Mouse (Mus musculus) adipocyte (in vitro differentiated cells): ENCODE data around the gene Trim10.

Experiments
- DNase-seq: peaks from one replicate; pipeline ENCODE4 v3.0.0-alpha.2; 2016; ENCODE audit warnings: low spot score

Gene Trim10

DNA sequence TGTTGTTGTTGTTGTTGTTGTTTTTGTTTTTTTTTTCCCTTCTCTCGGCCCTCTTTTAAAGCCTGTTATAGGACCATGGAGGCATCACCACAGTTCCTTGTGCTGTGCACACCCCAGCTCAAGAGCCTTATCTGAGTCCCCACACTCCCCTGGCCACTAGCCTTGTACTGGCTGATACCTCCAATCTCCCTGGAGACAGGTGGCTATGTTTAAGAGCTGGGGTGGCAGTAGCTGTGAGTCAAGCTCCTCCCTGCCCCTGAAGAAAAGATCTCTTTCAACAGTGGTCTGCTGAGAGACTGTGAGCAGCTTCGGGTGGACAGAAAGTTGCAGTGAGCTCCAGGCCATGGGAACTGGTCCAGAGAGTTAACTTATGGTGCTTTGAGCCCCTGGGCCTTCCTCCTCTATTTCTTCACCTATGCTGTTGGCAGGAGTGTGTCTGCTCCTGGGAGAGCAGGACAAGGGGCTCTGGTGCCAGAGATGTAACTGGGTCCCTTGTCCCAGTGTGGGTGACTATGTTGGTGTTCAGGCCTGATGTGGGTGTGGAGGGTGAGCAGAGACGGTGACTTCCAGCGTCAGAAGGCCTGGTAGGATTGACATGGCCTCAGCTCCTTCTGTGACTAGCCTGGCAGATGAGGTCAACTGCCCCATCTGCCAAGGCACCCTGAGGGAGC is at the start of gene Trim10:
Trim10 (plus strand) TSS at position 291 of the 671 bp plus-strand sequence.
- no peak for DNase-seq

- peak; percentile 50 for DNase-seq
Measured at GRCm38 (mm10) chr17:36824005-36824404, 45.4 kb upstream of the Trim10 start.

- no peak for DNase-seq
Measured at GRCm38 (mm10) chr17:36825525-36825924, 43.8 kb upstream of the Trim10 start.

GRCm38 (mm10) chr17:36826002-36826401 is 43.4 kb upstream of the Trim10 start:
- peak; percentile 66 for DNase-seq

GRCm38 (mm10) chr17:36828488-36828887 is 40.9 kb upstream of the Trim10 start:
- DNase-seq: no peak

DNA sequence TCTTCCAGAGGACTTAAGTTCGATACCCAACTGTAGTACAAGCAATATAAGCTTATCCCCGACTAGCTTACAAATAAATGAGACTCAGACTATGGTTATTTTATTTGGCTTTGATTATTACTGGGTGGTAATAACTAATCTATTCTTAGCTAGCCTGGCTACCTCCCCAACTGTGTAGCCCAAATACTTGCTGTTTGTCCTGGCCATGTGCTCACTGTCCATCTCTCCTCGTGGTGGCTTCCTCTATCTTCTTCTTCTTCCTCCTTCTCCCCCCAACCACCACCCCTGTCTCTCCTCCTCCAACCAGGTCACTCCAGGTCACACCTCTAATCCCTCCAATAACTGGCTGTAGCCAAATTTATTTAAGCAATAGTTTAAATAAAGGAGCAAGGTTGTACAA is 38.9 kb upstream of the Trim10 start:
- no peak for DNase-seq

DNA sequence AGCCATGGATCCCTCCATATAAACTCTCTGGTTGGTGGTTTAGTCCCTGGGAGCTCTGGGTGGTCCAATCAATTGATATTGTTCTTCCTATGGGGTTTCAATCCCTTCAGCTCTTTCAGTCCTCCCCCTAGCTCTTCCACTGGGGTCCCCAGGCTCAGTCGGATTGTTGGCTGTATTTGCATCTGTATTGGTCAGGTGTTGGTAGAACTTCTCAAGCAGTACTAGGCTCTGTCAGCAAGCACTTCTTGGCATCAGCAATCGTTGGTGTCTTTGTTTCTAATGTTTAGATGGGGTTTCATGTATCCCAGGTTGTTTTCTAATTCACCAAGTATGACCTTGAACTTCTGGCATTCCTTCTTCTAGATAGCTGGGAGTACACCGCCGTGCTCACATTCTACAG is 36.7 kb upstream of the Trim10 start:
- DNase-seq: no peak

DNA sequence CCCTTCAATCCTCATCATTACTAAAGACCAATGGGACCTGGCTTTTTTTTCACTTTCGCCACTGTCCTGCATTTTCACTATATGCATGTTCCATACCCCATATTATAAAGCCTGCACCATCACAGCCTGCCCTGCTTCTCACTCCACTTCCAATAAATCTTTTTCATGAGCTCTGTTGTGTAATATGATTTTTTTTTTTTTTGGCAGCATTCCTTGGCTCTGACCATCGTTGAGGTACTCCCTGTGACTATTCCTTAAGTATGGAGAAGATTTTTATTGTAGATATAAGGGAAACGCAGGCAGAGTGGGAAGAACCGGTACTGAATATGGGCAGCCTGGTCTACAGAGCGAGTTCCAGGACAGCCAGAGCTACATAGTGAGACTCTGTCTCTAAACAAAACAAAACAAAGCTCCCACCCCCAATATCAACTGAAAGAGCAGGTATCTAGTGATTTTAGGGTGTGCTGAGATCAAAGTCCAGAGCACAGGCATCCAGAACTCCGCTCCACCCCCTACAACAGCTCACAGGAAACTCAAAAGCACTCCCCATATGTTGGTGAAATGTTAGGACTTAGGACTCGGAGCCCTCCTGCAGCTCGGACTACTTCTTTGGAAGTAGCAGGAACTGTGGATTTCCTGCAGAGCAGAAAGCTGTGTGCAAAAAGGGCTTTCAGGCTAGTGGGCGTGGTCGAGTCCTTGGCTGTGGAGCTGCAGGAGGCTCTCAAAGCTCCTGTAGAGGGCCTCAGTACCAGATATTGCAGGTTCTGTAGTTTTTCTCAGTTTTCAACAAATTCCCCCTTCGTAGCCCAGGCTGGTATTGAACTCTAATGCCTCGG is 33.6 kb upstream of the Trim10 start:
- DNase-seq: peak; percentile 90

DNA sequence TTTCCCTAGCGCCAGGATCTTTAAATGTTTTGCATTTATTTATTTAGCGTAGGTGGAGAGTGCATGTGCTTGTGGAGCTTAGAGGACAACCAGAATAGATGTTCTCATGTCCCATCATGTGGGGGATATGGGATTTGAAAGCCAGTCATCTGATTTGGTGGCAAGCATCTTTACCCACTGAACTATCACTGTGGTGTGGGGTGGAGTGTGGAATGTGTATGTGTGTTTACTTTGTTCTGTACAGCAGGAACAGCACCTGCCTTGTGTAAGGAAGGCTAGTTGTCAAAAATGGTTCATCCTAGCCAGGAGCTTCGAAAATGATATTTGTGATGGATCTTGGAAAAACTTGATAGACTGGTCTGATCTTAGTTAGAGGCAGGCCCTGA is 33.0 kb upstream of the Trim10 start:
- no peak for DNase-seq

DNA sequence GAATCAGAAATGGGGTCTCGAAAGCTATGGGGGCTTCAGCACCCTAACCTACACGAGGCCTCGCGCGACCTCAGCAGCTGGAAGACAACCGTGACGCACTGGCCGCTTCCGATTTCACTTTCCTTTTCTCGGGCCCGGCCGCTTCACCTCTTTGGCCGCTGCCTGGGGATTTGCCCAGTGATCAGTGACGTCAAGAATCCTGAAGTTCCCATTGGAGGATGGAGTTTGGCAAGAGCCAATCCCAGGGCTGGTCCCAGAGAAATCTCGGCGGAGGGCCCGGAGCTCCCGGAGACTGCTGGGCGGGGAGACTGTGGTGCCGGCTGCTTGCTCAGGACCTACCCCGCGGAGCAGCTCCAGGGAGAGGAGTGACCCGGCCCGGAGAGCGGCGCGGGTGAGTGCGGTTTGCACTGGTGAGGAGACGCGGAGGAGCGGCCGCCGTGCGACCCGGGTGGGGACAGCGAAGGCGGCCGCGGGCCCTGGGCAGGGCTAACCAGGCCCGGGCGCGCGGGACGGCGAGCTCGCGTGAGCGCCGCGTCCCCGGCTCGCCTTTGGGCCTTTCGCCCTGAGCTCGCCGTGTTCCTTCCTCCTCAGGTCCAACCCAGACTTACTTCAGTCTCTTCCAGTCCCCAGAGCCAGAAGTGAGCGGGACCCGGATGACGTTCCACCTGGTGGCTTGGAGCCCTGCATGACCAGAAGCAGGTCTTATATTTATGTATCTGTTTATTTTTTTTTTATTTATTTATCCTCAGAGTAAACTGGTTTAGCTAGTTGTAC is 32.3 kb upstream of the Trim10 start, which contains the start of gene Trim26:
Trim26 (plus strand) TSS at position 261 of the 774 bp plus-strand sequence.
- DNase-seq: peak; percentile 100

DNA sequence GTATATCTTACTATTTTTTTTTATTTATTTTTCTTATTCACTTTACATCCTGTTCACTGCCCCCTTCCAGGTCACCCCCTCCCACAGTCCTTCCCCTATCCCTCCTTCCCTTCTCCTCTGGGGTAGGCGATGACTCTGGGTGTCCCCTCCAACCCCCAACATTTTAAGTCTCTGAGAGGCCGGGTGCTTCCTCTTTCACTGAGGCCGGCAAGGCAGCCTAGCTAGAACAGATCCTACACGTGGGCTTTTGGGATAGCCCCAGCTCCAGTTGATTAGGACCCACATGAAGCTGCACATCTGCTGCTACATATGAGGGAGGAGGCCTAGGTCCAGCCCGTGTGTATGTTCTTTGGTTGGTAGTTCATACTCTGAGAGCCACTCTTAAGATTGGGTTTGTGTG is 30.4 kb upstream of the Trim10 start:
- DNase-seq: no peak

DNA sequence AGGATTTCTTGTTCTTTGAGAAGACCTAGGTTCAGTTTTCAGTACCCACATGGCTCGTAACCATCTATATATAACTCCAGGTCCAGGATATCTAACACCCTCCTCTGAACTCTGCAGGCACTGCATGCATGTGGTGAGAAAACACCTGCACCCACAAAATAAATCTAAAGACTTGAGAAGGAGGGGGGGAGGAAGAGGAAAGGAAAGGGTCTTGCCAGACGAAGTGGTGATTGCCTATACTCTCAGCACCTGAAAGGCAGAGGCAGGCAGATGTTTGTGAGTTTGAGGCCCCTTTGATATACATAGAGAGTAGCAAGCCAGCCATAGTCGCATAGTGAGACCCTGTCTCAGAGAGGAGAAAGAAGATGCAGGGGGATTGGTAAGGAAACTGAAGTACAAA is 29.4 kb upstream of the Trim10 start:
- no peak for DNase-seq

- DNase-seq: no peak
Measured at GRCm38 (mm10) chr17:36840961-36841445, 28.4 kb upstream of the Trim10 start.

DNA sequence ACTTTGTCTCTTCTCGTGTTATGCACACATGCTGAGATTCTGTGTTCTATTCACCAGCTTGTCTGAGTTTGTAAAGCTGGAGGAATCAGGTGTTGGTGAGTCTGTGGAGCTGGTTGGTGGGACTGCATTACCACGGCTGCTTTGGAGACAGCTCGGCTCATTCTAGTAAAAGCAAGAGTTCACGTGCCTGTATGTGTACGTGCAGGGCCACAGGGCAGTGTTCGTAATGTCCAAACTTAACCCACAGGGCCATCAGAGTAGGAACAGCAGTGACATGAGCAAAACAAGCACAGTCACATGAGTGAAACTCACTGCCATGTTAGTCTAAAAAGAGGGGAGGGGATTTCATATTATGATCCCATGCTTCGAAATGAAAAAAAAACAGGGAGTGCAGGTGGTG is 25.7 kb upstream of the Trim10 start:
- DNase-seq: no peak

GRCm38 (mm10) chr17:36844286-36844719 is 25.1 kb upstream of the Trim10 start:
- DNase-seq: peak; percentile 54

DNA sequence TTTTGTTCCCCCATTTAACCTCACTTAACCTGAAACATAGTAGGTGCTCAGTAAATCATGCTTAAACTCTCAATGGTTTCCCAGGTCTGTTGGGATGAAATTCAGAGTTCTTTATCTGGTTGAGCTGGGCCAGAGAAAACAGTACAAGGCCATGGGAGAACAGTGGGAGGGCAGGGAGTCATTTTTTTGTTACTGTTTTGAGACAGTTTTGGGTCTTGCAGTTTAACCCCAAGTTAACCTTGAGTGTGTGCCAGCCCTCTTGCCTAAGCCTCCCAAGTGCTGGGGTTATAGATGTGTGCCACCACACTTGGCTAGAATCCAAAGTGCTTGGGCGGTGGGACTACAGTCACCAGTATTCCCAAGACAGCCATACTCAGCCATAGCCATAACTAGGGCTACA is 24.6 kb upstream of the Trim10 start:
- DNase-seq: peak; percentile 64

GRCm38 (mm10) chr17:36848911-36849310 is 20.5 kb upstream of the Trim10 start:
- no peak for DNase-seq

- no peak for DNase-seq
Measured at GRCm38 (mm10) chr17:36849992-36850391, 19.4 kb upstream of the Trim10 start.

- no peak for DNase-seq
Measured at GRCm38 (mm10) chr17:36851200-36851599, 18.2 kb upstream of the Trim10 start.

- DNase-seq: no peak
Measured at GRCm38 (mm10) chr17:36851627-36852026, 17.7 kb upstream of the Trim10 start.

GRCm38 (mm10) chr17:36855484-36855883 is 13.9 kb upstream of the Trim10 start:
- no peak for DNase-seq

DNA sequence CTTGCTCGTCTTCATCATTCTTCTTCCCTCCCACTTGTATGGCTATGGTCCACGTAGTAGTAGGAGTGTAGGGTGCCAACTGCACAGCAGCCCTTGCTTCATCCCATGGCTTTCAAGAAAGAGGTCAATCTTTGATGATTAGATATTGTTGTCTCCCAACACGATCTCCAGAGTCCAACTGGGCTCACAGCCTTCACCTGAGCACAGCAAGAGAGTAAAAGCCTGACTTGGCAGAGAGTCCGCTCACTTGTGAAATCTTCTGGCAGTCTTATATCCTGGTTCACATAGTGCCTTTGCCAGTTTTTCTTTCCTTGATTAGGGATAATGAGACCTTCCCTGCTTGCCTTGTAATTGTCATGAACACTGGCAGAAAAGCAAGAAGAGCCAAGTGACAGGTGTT is 13.1 kb upstream of the Trim10 start:
- peak; percentile 45 for DNase-seq
